Mouse (Mus musculus) thymus, postnatal 14 days (tissue): ENCODE measurements around the gene Cnot11.
"Not testable (repeated sequence)": the region's sequence is repeated elsewhere in the genome, so short reads cannot be mapped to it uniquely, and the experiment has no call there.

Experiments
- DNase-seq: peaks from one replicate; pipeline ENCODE4 v3.0.0; 2021

Cnot11 gene

GRCm38 (mm10) chr1:39581215-39581614, 46.4 kb downstream of the Cnot11 start:
- no peak for DNase-seq

GRCm38 (mm10) chr1:39583173-39583572, 48.4 kb downstream of the Cnot11 start:
- DNase-seq, result no peak

GRCm38 (mm10) chr1:39585416-39585815, 50.6 kb downstream of the Cnot11 start:
- DNase-seq, result no peak

GRCm38 (mm10) chr1:39590193-39590592, 55.4 kb downstream of the Cnot11 start:
- DNase-seq, result no peak

- DNase-seq, result not testable (repeated sequence)
Measured at GRCm38 (mm10) chr1:39591557-39591956, 56.8 kb downstream of the Cnot11 start.

- no peak for DNase-seq
Measured at GRCm38 (mm10) chr1:39592090-39592489, 57.3 kb downstream of the Cnot11 start.

- no peak for DNase-seq
Measured at GRCm38 (mm10) chr1:39593836-39594235, 59.0 kb downstream of the Cnot11 start.
